Mouse (Mus musculus) brown adipose tissue, adult 24 weeks (tissue): ENCODE data around the gene Agap1. TPM values are rescaled to one million over a fixed set of nuclear protein-coding genes. Genes with fewer than 3 reads are reported as not detected.

Experiments
- H3K27ac ChIP-seq: fragments of 200-500 bp; replicated peaks from 2 replicates; pipeline ENCODE4 v1.5.1; 2012; ENCODE audit warnings: low read depth, mild to moderate bottlenecking, low read length
- H3K4me1 ChIP-seq: fragments of 200-500 bp; 2 replicates; pipeline ENCODE4 v1.6.1; 2012; ENCODE audit warnings: low read length, mixed read lengths; ENCODE audit not compliant: control insufficient read depth, insufficient read depth, insufficient read length
- H3K4me3 ChIP-seq: fragments of 200-500 bp; 2 replicates; pipeline ENCODE4 v1.5.1; 2012; ENCODE audit warnings: low read depth, mild to moderate bottlenecking, low read length, moderate library complexity; ENCODE audit not compliant: insufficient read depth
- polyA plus RNA-seq: library from polyadenylated mRNA; stranded (reverse); fragments of >200 nt; gene quantifications from 2 replicates; pipeline ENCODE4 v1.2.4, GENCODE M21; 2012; ENCODE audit not compliant: missing spikeins, insufficient read depth, insufficient read length

The Agap1 gene
- polyA plus RNA-seq, 1 experiment, result 8.4 TPM

DNA sequence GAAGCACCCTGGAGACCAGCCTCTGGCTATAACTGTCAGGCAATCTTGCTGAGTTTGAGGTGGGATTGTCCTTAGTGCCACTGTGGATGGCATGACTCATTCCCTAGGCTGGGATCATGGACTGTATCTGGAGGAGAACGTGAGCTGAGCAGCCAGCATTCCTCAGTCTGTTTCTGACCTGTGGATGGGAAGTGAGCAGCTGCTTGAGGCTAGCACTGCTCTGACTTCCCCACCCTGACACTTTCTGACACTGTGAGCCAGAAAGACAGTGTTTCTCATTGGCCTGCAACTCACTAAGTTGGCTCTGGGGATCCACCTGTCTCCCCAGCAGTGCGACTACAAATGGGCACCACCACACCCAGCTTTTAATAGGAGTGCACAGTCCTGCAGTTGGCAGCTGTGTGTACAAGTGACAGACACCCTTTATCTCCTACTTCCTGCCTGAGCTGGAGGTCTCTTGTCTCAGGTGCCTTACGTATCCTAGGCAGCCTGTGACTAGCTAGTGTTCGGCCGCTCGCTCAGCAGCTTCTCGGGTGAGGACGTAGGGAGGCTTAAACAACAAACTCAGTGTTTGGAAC lies 55.2 kb downstream of the Agap1 start:
- H3K4me1 ChIP-seq, result peaks cover 18% of the 10 kb centered on the region; the same call in 1 of the 2 replicates
- H3K27ac ChIP-seq, result no peak overlapping the region
- H3K4me3 ChIP-seq, result no peak overlapping the region

DNA sequence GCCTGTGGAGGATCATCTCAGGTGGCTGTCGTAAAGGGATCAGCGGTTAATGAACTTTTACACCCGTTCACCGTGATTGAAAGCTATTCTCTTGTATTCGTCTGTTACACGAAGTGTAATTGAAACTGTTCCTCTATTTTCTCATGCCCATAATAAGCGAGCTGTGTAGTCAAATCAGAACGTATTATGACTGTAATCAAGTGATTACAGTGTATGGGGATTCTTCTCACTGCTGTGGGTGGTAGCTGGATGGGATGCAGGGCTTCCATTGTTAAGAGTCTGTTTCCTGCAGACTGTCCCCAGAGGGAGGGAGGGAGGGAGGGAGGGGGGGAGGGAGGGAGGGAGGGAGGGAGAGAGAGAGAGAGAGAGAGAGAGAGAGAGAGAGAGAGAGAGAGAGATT lies 56.1 kb downstream of the Agap1 start:
- Histone ChIP-seq H3K4me3 (no peak overlapping the region), H3K4me1 (peaks cover 18% of the 10 kb centered on the region; the same call in 1 of the 2 replicates), H3K27ac (no peak overlapping the region)

DNA sequence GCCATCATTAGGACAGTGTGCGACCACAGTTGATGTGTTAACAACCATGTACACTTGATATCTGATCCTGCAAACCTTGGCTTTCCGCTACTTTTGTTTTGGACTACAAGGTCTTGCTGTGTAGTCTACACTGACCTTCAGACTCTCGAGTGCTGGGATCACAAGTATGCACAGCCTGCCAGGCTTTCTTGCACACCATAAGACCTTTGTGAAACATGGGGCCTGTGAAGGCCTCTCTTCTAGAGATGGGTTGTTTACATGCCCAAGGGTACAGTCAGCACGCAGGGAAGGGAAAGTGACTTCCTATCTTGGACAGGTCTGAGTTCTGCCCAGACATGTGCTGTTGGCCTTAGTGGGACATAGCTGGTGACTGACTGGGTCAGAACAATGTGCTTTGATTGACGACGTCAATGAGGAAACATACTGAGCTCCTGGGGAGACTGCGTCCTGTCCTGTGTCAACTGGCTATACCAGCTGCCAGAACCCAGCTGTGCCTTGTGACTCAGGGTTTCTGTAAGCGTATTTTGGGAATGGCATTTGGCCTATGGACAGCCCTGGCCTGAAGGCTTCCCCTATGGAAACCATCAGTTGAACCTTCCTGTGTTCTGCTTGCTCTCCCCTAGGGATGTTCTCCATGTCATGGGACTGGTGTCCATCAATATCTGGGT lies 59.1 kb downstream of the Agap1 start:
- Histone ChIP-seq H3K4me1 (peaks cover 18% of the 10 kb centered on the region; the same call in 1 of the 2 replicates), H3K4me3 (no peak overlapping the region), H3K27ac (no peak overlapping the region)

DNA sequence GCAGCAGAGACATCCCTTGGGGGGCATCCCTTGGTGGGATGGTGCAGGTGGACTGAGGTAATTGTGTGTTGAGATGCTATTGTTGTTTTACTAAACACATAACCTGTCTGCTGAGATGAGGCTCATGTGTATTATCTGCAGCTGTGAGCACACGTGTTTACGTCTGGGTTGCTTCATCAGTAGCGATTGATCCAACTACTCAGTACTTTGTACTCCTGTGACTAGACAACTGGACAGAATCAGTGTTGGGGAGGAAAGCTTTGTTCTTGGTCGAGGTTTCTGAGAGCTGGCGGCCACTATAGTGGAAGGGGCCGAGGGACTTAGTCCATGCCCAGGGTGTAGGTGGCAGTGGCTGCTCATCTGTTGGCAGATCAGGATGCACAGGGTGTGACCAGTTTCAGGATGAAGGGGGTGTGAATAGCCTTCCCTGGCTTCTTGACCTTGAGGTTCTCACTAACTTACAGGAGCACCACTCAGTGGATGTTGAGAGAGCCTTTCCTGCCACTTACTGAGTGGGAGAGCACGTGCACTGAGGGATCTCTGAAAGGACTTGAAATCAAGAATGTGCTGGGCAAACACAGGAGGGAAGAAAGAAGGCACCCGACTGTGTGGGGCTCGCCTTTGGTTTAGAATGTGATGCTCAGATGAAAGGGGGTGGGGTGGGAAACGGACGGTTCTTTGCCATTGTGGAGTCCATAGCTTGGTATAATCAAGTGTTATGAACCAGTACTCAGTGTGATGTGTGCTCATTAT lies 61.4 kb downstream of the Agap1 start:
- H3K4me3 ChIP-seq, result no peak overlapping the region
- peaks cover 19% of the 10 kb centered on the region for H3K4me1 ChIP-seq
- H3K27ac ChIP-seq, result no peak overlapping the region

DNA sequence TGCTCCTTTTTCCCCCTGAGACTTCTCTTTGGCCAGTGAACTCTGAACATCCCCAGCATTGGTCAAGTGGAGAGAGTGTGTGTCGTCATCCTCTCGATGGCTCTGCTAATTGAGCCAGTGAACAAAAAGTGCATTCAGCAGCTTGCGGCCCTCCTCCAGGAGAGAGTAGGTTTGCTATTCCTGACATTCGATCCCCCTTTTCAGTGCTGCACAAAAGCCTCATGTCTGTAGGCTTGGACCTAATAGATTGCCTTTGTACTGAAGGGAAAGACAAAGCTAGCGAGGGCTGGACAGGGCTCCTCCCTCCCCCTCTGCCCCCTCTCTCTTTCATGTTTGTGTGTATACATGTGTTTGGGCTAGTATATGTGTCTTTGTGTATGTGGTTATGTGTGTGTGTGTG lies 63.2 kb downstream of the Agap1 start:
- Histone ChIP-seq H3K4me1 (peaks cover 16% of the 10 kb centered on the region), H3K27ac (no peak overlapping the region), H3K4me3 (no peak overlapping the region)

GRCm38 (mm10) chr1:89519914-89520643 lies 65.5 kb downstream of the Agap1 start:
- H3K27ac ChIP-seq, result no peak overlapping the region
- no peak overlapping the region for H3K4me3 ChIP-seq
- H3K4me1 ChIP-seq, result peaks cover 7% of the 10 kb centered on the region

GRCm38 (mm10) chr1:89521406-89521805 lies 66.8 kb downstream of the Agap1 start:
- no peak overlapping the region for H3K4me3 ChIP-seq
- H3K4me1 ChIP-seq, result peaks cover 7% of the 10 kb centered on the region
- no peak overlapping the region for H3K27ac ChIP-seq

DNA sequence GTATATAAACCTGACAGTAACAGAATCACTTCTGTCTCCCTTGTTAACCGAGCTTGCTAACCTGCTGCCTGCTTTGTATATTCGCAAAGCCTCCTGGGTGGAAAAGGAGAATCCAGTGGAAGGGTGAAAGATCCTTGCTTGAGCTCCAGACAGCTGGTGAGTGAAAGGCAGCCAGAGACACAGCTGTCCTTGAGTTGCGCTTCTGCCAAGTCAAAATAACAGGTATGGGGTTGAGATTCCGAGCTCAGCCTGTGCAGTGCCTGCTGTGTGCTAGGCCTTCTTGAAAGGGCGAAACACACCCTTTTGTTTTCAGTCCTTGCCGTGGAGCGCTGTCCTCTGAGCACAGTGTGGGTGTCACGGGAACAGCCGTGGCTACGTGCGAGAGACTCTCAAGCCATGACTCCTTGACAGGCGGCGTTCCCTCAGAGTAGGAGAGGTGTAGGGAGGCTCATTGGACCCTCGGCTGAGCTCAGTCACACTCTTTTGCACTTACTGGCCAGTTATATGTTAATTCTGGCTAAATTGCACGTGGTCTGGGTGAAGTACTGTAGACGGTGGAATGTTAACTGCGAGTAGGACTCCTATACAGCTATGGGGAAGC lies 67.4 kb downstream of the Agap1 start:
- H3K4me3 ChIP-seq, result no peak overlapping the region
- no peak overlapping the region for H3K27ac ChIP-seq

GRCm38 (mm10) chr1:89524369-89524768 lies 69.8 kb downstream of the Agap1 start:
- H3K4me1 ChIP-seq, result peaks cover 5% of the 10 kb centered on the region; the same call in 1 of the 2 replicates
- H3K27ac ChIP-seq, result no peak overlapping the region
- no peak overlapping the region for H3K4me3 ChIP-seq

More for the DNA sequence above, 67.4 kb downstream of the Agap1 start:
- peaks cover 7% of the 10 kb centered on the region for H3K4me1 ChIP-seq

- H3K4me3 ChIP-seq, result no peak overlapping the region
- peaks cover 2% of the 10 kb centered on the region; the same call in 1 of the 2 replicates for H3K4me1 ChIP-seq
- no peak overlapping the region for H3K27ac ChIP-seq
Measured at GRCm38 (mm10) chr1:89524998-89525397, 70.4 kb downstream of the Agap1 start.

DNA sequence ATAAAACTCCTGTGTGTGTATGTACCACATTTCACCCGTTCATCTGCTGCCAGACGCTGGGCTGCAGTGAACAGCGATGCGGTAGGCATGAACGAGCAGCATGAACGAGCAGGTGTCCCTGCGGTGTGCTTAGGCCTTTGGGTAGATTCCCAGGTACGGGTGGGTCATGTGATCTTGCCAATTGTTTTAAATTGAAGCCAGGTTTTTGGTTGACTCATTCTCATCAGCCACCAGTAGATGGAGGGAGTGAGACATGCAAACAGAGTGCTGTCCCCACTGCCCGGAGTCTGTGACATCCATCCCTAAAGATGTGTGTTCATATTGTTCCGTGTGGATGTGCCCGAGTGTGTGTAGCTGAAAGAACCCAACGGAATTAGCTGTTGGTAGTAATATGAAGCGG lies 71.2 kb downstream of the Agap1 start:
- Histone ChIP-seq H3K4me1 (no peaks in the 10 kb centered on the region; the same call in 1 of the 2 replicates), H3K27ac (no peak overlapping the region), H3K4me3 (no peak overlapping the region)

DNA sequence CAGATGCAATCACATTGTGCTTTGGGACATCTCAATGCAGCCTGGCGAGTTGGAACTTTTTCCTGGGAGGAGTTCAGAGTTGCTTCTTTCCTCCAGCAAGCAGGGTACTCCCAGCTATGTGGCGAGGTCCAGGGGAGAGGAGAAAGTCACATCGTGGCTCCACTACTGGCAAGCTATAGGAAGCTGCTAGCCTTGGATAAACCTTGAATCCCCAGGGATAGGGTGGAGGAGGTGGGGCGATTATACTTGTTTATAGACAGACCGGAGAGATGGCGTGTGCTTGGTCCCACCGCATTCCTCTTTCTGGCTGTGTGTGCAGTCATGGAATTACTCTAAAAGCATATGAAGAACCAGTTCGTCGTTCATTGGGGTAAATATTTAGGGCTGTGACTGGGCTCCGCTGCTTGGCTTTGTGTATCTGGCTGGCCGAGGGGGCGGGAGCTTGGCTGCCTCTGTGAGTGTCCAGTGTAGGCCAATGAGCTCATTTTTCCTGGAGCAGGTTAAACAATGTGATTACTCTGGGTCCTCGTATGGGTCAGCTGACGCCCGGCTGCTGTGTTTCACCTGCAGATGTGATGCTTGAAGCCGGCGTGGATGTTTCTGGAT lies 74.2 kb downstream of the Agap1 start:
- Histone ChIP-seq H3K4me3 (no peak overlapping the region), H3K4me1 (peaks cover 10% of the 10 kb centered on the region), H3K27ac (no peak overlapping the region)

- H3K4me3 ChIP-seq, result no peak overlapping the region
- no peak overlapping the region for H3K27ac ChIP-seq
- peaks cover 15% of the 10 kb centered on the region for H3K4me1 ChIP-seq
Measured at GRCm38 (mm10) chr1:89533702-89534101, 79.1 kb downstream of the Agap1 start.

- Histone ChIP-seq H3K4me1 (peaks cover 15% of the 10 kb centered on the region), H3K27ac (no peak overlapping the region), H3K4me3 (no peak overlapping the region)
Measured at GRCm38 (mm10) chr1:89535206-89535605, 80.6 kb downstream of the Agap1 start.
